Mouse (Mus musculus) urinary bladder, adult 2 months (tissue): ENCODE measurements around the gene 4931428L18Rik. TPM values are rescaled to one million over a fixed set of nuclear protein-coding genes. Genes with fewer than 3 reads are reported as not detected.

Source experiments
- DNase-seq: peaks from one replicate; pipeline ENCODE4 v3.0.0; 2022; ENCODE audit warnings: low spot score
- polyA plus RNA-seq: library from polyadenylated mRNA; depleted of rRNA; stranded (reverse); fragments of >200 nt; gene quantifications from 2 replicates; pipeline ENCODE4 v1.2.3, GENCODE M21; 2012

4931428L18Rik gene
- polyA plus RNA-seq, 1 experiment, result 0.07 TPM

- DNase-seq, result no peak
Measured at GRCm38 (mm10) chr1:31152799-31153426, 69.6 kb downstream of the 4931428L18Rik start.

GRCm38 (mm10) chr1:31150546-31150945 is 71.9 kb downstream of the 4931428L18Rik start:
- no peak for DNase-seq

- no peak for DNase-seq
Measured at GRCm38 (mm10) chr1:31149671-31150070, 72.8 kb downstream of the 4931428L18Rik start.

GRCm38 (mm10) chr1:31143571-31143970 is 78.9 kb downstream of the 4931428L18Rik start:
- DNase-seq, result no peak

GRCm38 (mm10) chr1:31142288-31143094 is 80.0 kb downstream of the 4931428L18Rik start:
- no peak for DNase-seq

GRCm38 (mm10) chr1:31138387-31138786 is 84.1 kb downstream of the 4931428L18Rik start:
- no peak for DNase-seq

GRCm38 (mm10) chr1:31113466-31113865 is 109.0 kb downstream of the 4931428L18Rik start:
- no peak for DNase-seq

GRCm38 (mm10) chr1:31107961-31108360 is 114.5 kb downstream of the 4931428L18Rik start:
- no peak for DNase-seq

- no peak for DNase-seq
Measured at GRCm38 (mm10) chr1:31102863-31103657, 119.4 kb downstream of the 4931428L18Rik start.

GRCm38 (mm10) chr1:31102280-31102679 is 120.2 kb downstream of the 4931428L18Rik start:
- no peak for DNase-seq

GRCm38 (mm10) chr1:31097208-31097607 is 125.3 kb downstream of the 4931428L18Rik start:
- DNase-seq, result no peak

- no peak for DNase-seq
Measured at GRCm38 (mm10) chr1:31096466-31096793, 126.1 kb downstream of the 4931428L18Rik start.

GRCm38 (mm10) chr1:31095706-31096465 is 126.6 kb downstream of the 4931428L18Rik start:
- no peak for DNase-seq

- DNase-seq, result no peak
Measured at GRCm38 (mm10) chr1:31094792-31095191, 127.7 kb downstream of the 4931428L18Rik start.

- no peak for DNase-seq
Measured at GRCm38 (mm10) chr1:31093939-31094338, 128.5 kb downstream of the 4931428L18Rik start.

GRCm38 (mm10) chr1:31088686-31089085 is 133.8 kb downstream of the 4931428L18Rik start:
- DNase-seq, result no peak

- DNase-seq, result no peak
Measured at GRCm38 (mm10) chr1:31072523-31073370, 149.7 kb downstream of the 4931428L18Rik start.

- DNase-seq, result no peak
Measured at GRCm38 (mm10) chr1:31071209-31071608, 151.3 kb downstream of the 4931428L18Rik start.

GRCm38 (mm10) chr1:31064817-31065740 is 157.4 kb downstream of the 4931428L18Rik start:
- no peak for DNase-seq

GRCm38 (mm10) chr1:31059806-31060205 is 162.7 kb downstream of the 4931428L18Rik start:
- no peak for DNase-seq
